Mouse (Mus musculus) limb, embryonic 13.5 days (tissue): ENCODE results near the gene Mettl23. TPM values are rescaled to one million over a fixed set of nuclear protein-coding genes. Genes with fewer than 3 reads are reported as not detected.
"Not testable (repeated sequence)": the region's sequence is repeated elsewhere in the genome, so short reads cannot be mapped to it uniquely, and the experiment has no call there.

ENCODE experiments used
- ATAC-seq: fragments of 200-750 bp; cut with Nextera tagmentation; 2 replicates; pipeline ENCODE4 v1.8.0; 2017; ENCODE audit warnings: low read depth, moderate number of reproducible peaks, moderate TSS enrichment; ENCODE audit not compliant: low FRiP score
- H3K27ac ChIP-seq: fragments of 300-500 bp; sonication (generic); 2 replicates; pipeline ENCODE4 v1.5.1; 2015; ENCODE audit warnings: inconsistent platforms, mild to moderate bottlenecking, moderate library complexity
- H3K27me3 ChIP-seq: fragments of 300-500 bp; sonication (generic); 2 replicates; pipeline ENCODE4 v1.6.1; 2015; ENCODE audit warnings: mild to moderate bottlenecking, inconsistent platforms
- H3K36me3 ChIP-seq: fragments of 300-500 bp; sonication (generic); 2 replicates; pipeline ENCODE4 v1.6.1; 2015; ENCODE audit warnings: inconsistent platforms, mild to moderate bottlenecking, moderate library complexity
- H3K4me1 ChIP-seq: fragments of 300-500 bp; sonication (generic); 2 replicates; pipeline ENCODE4 v1.6.1; 2015; ENCODE audit warnings: inconsistent platforms
- H3K4me2 ChIP-seq: fragments of 300-500 bp; sonication (generic); replicated peaks from 2 replicates; pipeline ENCODE4 v1.6.1; 2015; ENCODE audit warnings: inconsistent platforms, mild to moderate bottlenecking, moderate library complexity
- H3K4me3 ChIP-seq: fragments of 300-500 bp; sonication (generic); 2 replicates; pipeline ENCODE4 v1.5.1; 2015; ENCODE audit warnings: moderate library complexity, mild to moderate bottlenecking, inconsistent platforms
- H3K9ac ChIP-seq: fragments of 300-500 bp; sonication (generic); 2 replicates; pipeline ENCODE4 v1.6.1; 2015; ENCODE audit warnings: mild to moderate bottlenecking, inconsistent platforms
- H3K9me3 ChIP-seq: fragments of 300-500 bp; sonication (generic); 2 replicates; pipeline ENCODE4 v1.6.1; 2016; ENCODE audit warnings: inconsistent platforms
- WGBS: fragments of 180-500 bp; shearing (Covaris S2); methylation state at CpG from one replicate; pipeline ENCODE4 v1.1.7; 2015; 5-methylcytosine and 5-hydroxymethylcytosine counted together
- polyA plus RNA-seq: library from polyadenylated mRNA; unstranded; fragments of >200 nt; fragmentation: Nextera tagmentation; extraction: Ambion mirVana; gene quantifications from 2 replicates; pipeline ENCODE4 v1.2.1, GENCODE M21; 2015

Gene Mettl23
- polyA plus RNA-seq, 1 experiment from 2014 or later = 72.2 TPM

- Histone ChIP-seq H3K9me3 (no peaks in the 10 kb centered on the region), H3K36me3 (peaks cover 25% of the 10 kb centered on the region), H3K27ac (no peak overlapping the region), H3K4me2 (no peak overlapping the region), H3K4me1 (no peaks in the 10 kb centered on the region; the same call in 1 of the 2 replicates), H3K9ac (no peak overlapping the region), H3K27me3 (no peaks in the 10 kb centered on the region), H3K4me3 (no peak overlapping the region)
- 79% methylated on average over 8 of the region's 8 CpGs for WGBS
- no peak for ATAC-seq
These were observed 35.4 kb downstream of the Mettl23 start for GRCm38 (mm10) chr11:116878454-116878853.

DNA sequence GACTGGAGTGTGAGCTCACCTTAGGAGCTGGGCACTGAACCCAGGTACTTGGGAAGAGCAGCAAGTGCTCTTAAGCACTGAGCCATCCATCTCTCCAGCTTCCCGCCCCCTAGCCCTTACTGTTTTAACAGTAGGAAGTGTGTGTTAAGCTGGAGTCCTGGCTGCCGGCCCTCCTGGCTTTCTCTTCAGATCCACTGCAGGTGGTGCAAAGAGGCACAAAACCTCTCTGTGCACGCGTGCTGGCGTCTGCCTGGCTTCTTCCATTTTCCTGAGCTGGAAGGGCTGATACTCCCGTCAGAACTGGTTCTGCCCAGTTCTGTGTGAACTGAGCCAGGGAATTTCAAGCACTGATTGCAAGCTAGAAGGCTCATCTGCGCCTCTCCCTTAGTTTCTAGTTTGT, 37.8 kb downstream of the Mettl23 start:
- Histone ChIP-seq H3K9me3 (no peaks in the 10 kb centered on the region), H3K27ac (no peak overlapping the region), H3K36me3 (peaks cover 4% of the 10 kb centered on the region; the same call in 1 of the 2 replicates), H3K4me1 (peaks cover 5% of the 10 kb centered on the region), H3K27me3 (peaks cover 7% of the 10 kb centered on the region; the same call in 1 of the 2 replicates), H3K4me3 (no peak overlapping the region), H3K9ac (no peak overlapping the region), H3K4me2 (no peak overlapping the region)
- WGBS = 58% methylated on average over 7 of the region's 7 CpGs
- no peak for ATAC-seq

DNA sequence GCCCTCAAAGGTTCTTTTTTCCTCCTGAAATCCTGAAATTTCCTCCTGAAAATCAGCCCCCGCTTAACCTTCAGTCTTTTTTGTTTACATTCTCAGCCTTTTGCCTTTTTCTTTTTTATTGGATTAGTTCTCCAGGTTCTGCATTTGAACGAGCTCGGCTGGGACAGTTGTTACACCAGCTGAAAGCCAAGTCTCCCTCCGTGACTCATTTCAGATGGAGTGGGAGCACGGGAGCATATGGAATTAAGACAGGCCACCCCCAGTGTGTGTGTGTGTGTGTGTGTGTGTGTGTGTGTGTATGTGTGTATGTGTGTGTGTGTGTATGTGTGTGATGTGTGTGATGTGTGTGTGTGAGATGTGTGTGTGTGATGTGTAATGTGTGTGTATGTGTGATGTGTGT, 38.4 kb downstream of the Mettl23 start:
- Histone ChIP-seq H3K27me3 (peaks cover 10% of the 10 kb centered on the region; the same call in 1 of the 2 replicates), H3K4me1 (peaks cover 9% of the 10 kb centered on the region), H3K4me2 (no peak overlapping the region), H3K27ac (no peak overlapping the region), H3K4me3 (no peak overlapping the region), H3K36me3 (no peaks in the 10 kb centered on the region), H3K9ac (no peak overlapping the region), H3K9me3 (no peaks in the 10 kb centered on the region)
- no peak for ATAC-seq
- 62% methylated on average over 5 of the region's 5 CpGs for WGBS

GRCm38 (mm10) chr11:116882446-116882845, 39.4 kb downstream of the Mettl23 start:
- peaks cover 9% of the 10 kb centered on the region for H3K4me1 ChIP-seq
- H3K4me3 ChIP-seq = no peak overlapping the region
- peaks cover 16% of the 10 kb centered on the region; the same call in 1 of the 2 replicates for H3K27me3 ChIP-seq
- H3K9me3 ChIP-seq = no peaks in the 10 kb centered on the region
- 81% methylated on average over 10 of the region's 10 CpGs for WGBS
- no peak overlapping the region for H3K4me2 ChIP-seq
- no peak overlapping the region for H3K9ac ChIP-seq
- no peak for ATAC-seq
- H3K27ac ChIP-seq = no peak overlapping the region
- H3K36me3 ChIP-seq = no peaks in the 10 kb centered on the region

GRCm38 (mm10) chr11:116884061-116884460, 41.0 kb downstream of the Mettl23 start:
- no peak overlapping the region for H3K27ac ChIP-seq

DNA sequence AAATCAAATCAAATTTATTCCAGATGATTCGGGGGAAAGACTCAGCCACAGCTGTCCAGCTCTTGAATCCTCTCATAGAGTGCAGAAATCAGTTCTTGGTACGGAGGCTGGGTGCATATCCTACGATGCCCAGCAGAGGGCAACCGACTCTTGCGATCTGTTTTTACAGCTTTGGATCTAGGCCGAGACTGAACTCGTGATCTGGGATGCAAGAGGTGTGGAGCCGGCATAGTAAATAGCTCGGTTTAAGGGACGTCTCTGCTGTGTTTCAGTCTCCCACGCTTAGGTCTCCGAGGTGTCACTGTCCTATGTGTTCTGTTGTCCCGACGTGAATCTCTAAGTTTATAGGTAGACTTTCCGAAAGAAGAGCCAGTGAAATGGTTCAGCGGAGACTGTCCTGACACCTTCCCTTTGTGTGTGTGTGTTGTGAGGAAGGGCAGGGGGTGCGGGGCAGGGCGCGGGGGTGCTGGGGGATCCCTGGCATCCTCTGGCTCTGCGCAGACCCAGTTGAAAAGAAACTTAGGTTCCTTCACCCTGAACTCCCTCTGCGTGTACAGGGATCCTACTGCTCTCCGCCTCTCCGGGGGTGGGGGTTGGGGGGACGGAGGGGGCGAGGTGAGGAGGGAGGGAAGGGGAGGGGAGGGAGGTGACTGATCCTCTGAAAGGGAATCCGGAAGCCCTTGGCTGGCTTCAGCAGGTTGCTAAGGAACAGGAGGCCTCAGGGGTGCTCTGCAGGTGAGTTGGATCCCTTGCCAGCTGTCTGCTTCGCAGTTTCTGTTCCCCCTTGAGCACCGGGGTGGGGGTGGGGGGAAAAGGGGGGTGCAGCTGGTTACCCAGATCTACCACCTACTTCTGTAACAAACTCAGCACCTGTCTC, 42.4 kb downstream of the Mettl23 start:
- no peak overlapping the region for H3K27ac ChIP-seq
- peak overlapping the region; percentile 63 for H3K4me2 ChIP-seq
- no peaks in the 10 kb centered on the region for H3K36me3 ChIP-seq
- peak overlapping the region; percentile 35 for H3K4me3 ChIP-seq
- WGBS = under 1% methylated on average over 27 of the region's 28 CpGs
- peak overlapping the region; percentile 58; the same call in 1 of the 2 replicates for H3K9ac ChIP-seq
- H3K4me1 ChIP-seq = peaks cover 17% of the 10 kb centered on the region
- peak; percentile 46; the same call in 1 of the 2 replicates for ATAC-seq
- H3K27me3 ChIP-seq = peaks cover 16% of the 10 kb centered on the region; the same call in 1 of the 2 replicates
- no peaks in the 10 kb centered on the region for H3K9me3 ChIP-seq

More at GRCm38 (mm10) chr11:116884061-116884460, 41.0 kb downstream of the Mettl23 start:
- Histone ChIP-seq H3K4me1 (peaks cover 9% of the 10 kb centered on the region), H3K9me3 (no peaks in the 10 kb centered on the region), H3K4me3 (no peak overlapping the region), H3K9ac (no peak overlapping the region), H3K4me2 (no peak overlapping the region), H3K36me3 (no peaks in the 10 kb centered on the region), H3K27me3 (peaks cover 16% of the 10 kb centered on the region; the same call in 1 of the 2 replicates)
- WGBS = 85% methylated on average over 6 of the region's 6 CpGs
- ATAC-seq = no peak

GRCm38 (mm10) chr11:116887136-116887535, 44.1 kb downstream of the Mettl23 start:
- no peak overlapping the region for H3K4me2 ChIP-seq
- no peaks in the 10 kb centered on the region for H3K36me3 ChIP-seq
- H3K27ac ChIP-seq = no peak overlapping the region
- H3K27me3 ChIP-seq = peaks cover 16% of the 10 kb centered on the region; the same call in 1 of the 2 replicates
- 42% methylated on average over 5 of the region's 5 CpGs for WGBS
- H3K9me3 ChIP-seq = no peaks in the 10 kb centered on the region
- ATAC-seq = no peak
- no peak overlapping the region for H3K9ac ChIP-seq
- H3K4me3 ChIP-seq = no peak overlapping the region
- peaks cover 17% of the 10 kb centered on the region for H3K4me1 ChIP-seq

GRCm38 (mm10) chr11:116893532-116894442, 50.7 kb downstream of the Mettl23 start:
- no peak overlapping the region for H3K27ac ChIP-seq
- no peak overlapping the region for H3K4me3 ChIP-seq
- no peak overlapping the region for H3K9ac ChIP-seq
- no peaks in the 10 kb centered on the region for H3K27me3 ChIP-seq
- ATAC-seq = no peak; the same call in 1 of the 2 replicates
- H3K4me1 ChIP-seq = peaks cover 14% of the 10 kb centered on the region
- H3K9me3 ChIP-seq = no peaks in the 10 kb centered on the region
- H3K36me3 ChIP-seq = no peaks in the 10 kb centered on the region
- H3K4me2 ChIP-seq = no peak overlapping the region
- WGBS = 51% methylated on average over 19 of the region's 19 CpGs

DNA sequence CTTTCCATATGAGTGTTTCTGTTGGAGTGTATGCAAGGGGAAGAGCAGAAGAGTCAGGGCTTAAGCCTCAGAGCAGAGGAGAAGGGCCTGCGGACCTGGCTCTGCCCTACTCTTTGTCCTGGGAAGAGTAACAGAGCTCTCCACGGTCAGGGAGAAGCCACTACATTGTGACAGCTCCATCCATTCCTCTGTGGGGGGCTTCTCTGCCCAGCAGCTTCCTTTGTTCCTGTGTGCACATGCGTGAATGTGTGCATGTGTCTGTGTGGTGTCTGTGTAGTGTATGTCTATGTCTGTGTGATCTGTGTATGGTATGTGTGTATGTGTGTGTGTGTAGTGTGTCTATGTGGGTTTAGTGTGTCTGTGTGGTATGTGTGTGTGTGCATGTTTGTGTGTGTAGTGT, 52.3 kb downstream of the Mettl23 start:
- Histone ChIP-seq H3K27me3 (no peaks in the 10 kb centered on the region), H3K4me3 (no peak overlapping the region), H3K9me3 (no peaks in the 10 kb centered on the region), H3K9ac (no peak overlapping the region), H3K36me3 (no peaks in the 10 kb centered on the region), H3K27ac (no peak overlapping the region), H3K4me1 (peaks cover 5% of the 10 kb centered on the region), H3K4me2 (no peak overlapping the region)
- 76% methylated on average over 3 of the region's 3 CpGs for WGBS
- no peak for ATAC-seq

- peaks cover 6% of the 10 kb centered on the region for H3K27me3 ChIP-seq
- 92% methylated on average over 12 of the region's 12 CpGs for WGBS
- H3K27ac ChIP-seq = no peak overlapping the region
- no peak overlapping the region for H3K4me2 ChIP-seq
- ATAC-seq = no peak
- no peak overlapping the region for H3K4me3 ChIP-seq
- no peak overlapping the region for H3K9ac ChIP-seq
- no peaks in the 10 kb centered on the region for H3K36me3 ChIP-seq
- no peaks in the 10 kb centered on the region for H3K9me3 ChIP-seq
- no peaks in the 10 kb centered on the region for H3K4me1 ChIP-seq
These were observed 56.2 kb downstream of the Mettl23 start for GRCm38 (mm10) chr11:116899247-116899646.

GRCm38 (mm10) chr11:116902588-116902987, 59.5 kb downstream of the Mettl23 start:
- ATAC-seq, H3K9me3 ChIP-seq: not testable (repeated sequence)
- WGBS = 91% methylated on average over 10 of the region's 10 CpGs

More at GRCm38 (mm10) chr11:116902588-116902987, 59.5 kb downstream of the Mettl23 start:
- H3K27ac ChIP-seq, H3K4me3 ChIP-seq, H3K9ac ChIP-seq, H3K4me1 ChIP-seq, H3K36me3 ChIP-seq, H3K4me2 ChIP-seq: not testable (repeated sequence)
- peaks cover 29% of the 10 kb centered on the region for H3K27me3 ChIP-seq
